Mouse (Mus musculus): ENCODE measurements around the gene Zfhx3.

Gene Zfhx3

GRCm38 (mm10) chr8:108698101-108698660, 755.7 kb downstream of the Zfhx3 start:
- no peak for DNase-seq (ENCODE audit: low spot score in 2 of 2)

DNA sequence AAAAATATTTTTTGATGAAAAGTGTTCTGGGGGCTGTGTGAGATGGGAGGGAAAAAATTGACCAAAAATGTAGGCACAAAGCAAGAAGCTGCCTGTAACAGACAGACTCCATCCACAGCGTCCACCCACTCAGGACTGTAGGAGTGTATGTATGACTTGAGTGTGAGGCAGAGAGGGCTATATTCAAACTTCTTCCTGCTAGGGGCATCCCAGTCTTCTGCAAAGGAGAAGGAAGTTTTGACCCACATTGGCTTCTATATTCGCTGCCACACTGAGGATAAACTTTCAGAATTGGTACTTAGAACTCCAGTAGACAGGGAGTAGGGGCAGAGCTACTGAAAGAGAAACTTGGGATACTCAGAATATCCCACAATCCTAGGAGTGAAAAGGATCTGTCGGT, 756.6 kb downstream of the Zfhx3 start:
- no peak for DNase-seq (ENCODE audit: low spot score in 2 of 2)

DNA sequence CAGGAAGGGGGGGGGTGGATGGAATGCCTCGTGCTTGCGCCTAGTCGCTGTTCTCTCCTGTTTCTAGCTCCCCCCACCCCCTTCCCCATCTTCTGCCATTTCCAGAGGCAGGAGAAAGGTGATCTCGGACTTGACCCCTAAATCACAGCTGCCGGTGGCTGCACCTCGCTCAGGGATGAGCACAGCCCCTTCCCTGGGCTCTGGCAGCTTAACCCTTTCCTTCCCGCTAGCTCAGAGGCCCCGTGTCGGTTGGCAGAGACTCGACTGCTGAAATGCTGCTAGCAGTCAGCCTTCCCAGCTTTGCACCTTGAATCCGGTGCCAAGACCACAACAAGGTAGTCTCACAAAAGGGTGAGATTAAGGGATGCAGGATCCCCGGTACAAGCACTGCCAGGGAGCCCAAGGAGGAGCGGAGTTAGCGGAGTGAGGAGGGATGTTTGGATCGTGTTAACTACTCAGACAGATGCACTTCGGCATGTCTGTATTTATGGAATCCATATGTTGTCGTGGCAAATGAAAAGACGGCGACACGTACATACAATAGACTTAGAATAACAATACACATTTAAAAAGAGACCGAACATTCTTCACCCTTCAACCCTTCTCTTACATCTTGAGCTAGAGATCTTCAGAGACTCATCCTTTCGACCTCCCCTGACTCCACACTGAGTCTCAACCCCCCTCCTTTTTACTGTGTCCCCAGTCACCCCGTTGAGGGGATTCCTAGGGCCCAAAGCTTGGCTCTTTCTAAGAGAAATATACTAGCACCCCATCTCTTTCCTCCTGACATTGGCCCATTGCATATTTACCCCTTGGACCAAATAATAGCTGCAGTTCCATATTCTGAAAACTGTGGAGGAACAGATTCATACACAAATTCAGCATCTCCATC, 757.3 kb downstream of the Zfhx3 start:
- no peak for DNase-seq (ENCODE audit: low spot score in 2 of 2)

GRCm38 (mm10) chr8:108701381-108702175, 759.1 kb downstream of the Zfhx3 start:
- DNase-seq (ENCODE audit: low spot score in 2 of 2): no peak

DNA sequence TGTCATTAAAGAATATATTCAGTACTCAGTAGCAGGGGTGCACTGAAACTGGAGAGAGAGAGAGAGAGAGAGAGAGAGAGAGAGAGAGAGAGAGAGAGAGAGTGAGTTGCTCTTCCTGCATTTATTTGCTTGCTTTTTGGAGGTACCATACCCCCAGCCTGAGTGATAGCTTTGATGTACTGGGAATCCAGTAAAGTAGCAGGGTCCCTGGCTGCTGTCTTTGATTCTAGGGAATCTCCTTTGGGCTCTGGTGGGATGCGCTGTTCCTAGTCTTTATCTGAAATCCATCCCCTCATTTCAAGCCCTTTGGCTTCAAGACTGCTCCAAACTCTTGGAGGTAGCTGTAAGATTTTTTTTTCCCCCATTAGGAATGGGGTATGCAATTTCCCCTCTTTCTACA, 759.8 kb downstream of the Zfhx3 start:
- no peak for DNase-seq (ENCODE audit: low spot score in 2 of 2)

GRCm38 (mm10) chr8:108705751-108706150, 763.3 kb downstream of the Zfhx3 start:
- DNase-seq (ENCODE audit: low spot score in 2 of 2): no peak

DNA sequence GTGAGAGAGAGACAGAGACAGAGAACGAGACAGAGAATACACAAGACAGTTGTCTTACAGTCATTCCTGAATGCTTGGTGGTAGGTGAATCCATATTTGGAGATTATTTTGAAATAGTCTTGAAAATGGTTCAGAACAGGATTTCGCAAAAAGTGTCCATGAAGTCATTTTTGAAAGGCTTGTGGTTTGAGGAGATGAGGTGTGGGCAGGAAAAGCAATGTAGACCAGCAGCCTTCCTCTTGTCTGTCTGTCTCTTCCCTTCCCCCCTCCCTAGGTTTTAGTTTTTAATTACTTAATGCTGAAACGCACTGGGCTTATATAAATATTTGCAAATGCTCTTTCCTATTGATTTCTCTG, 764.0 kb downstream of the Zfhx3 start:
- DNase-seq (ENCODE audit: low spot score in 2 of 2): no peak

DNA sequence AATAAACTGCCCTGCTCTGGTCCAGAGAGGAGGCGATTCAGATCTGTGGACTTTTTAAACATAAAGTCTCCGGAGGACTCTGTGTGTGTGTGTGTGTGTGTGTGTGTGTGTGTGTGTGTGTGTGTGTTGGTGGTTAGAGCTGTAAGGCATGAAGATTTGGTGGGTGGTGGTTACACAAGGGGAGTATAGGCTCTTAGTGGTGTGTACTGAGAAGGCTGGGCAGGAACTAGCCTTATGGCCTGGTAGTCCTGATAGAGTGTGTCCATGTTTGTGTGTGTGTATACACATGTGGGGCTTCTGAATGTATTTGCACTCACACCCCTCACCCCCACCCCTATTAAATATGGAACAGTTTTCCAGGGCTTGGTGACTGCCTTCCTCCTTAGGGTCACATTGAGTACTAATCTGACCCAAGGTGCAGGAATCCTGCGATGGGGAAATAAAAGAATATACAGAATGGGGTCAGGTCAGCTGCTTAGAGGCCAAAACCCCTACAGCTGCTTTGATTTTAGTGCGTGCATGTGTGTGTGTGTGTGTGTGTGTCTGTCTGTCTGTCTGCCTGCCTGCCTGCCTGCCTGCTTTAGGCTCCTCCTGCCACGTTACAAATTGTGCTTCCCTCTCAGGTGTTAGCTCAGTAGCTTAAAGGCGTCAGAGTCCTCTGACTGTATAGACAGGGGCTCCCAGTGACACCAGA, 764.6 kb downstream of the Zfhx3 start:
- no peak for DNase-seq (ENCODE audit: low spot score in 2 of 2)

- no peak for DNase-seq (ENCODE audit: low spot score in 2 of 2)
Measured at GRCm38 (mm10) chr8:108707576-108708281, 765.3 kb downstream of the Zfhx3 start.

DNA sequence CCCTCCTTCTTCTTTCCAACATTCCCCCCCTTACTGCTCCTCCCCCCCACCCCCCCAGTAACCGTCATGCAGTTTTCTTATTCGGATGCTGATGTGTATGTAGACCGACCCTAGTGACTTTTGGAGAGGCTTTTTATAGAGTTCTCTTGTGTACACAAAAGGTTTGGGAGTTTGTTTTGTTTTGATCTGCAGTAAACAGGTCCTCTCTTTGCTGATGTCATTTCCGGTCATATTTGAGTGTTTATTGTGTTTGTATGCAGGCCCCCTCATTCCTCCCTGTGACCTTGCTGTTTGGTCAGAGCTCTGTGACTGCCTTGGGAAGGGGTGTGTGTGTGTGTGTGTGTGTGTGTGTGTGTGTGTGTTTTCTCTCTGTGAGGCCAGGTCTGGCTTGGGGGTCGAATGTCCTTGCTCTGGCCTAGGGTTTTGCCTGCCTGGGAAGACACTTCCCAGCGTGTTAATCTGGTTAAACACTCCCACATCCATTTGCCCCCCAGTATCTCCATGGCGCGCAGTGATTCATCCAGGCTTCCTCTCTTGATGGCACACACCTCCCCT, 766.5 kb downstream of the Zfhx3 start:
- no peak for DNase-seq (ENCODE audit: low spot score in 2 of 2)

DNA sequence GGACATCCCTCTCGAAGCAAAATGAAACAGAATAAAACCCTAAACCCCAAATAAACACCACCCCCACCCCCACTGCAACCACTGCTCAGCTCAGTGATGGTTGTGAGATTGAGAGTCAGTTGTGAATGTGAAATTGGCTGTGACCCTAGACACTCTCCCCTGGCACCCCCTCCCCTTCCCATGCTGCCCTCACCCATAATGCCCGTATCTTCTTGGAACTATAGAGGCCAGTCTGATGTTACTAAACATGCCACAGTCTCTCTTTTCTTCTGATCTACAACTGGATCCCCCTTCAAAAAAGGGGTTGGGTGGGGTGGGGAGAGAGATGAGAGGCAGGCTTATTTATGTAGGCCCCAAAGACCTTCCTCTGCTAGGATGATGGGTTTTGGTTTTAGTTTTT, 767.0 kb downstream of the Zfhx3 start:
- DNase-seq (ENCODE audit: low spot score in 2 of 2): no peak

GRCm38 (mm10) chr8:108709928-108710606, 767.6 kb downstream of the Zfhx3 start:
- no peak for DNase-seq (ENCODE audit: low spot score in 2 of 2)

- no peak for DNase-seq (ENCODE audit: low spot score in 2 of 2)
Measured at GRCm38 (mm10) chr8:108710607-108711489, 768.4 kb downstream of the Zfhx3 start.

DNA sequence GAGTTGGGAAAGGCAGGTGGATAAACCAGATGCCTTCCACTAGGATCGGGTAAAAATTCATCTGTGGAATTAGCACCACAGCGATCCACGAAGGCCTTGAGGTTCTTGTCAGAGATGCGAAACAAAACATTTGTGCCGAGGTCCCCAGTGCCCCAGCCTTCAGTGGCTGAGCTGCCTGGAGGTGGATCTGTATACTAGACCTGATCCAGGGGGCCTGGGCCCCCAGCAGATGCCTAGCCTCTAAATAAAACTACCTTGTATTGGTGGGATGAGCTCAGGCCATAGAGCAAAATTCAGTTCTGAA, 769.0 kb downstream of the Zfhx3 start:
- DNase-seq (ENCODE audit: low spot score in 2 of 2): no peak

- no peak for DNase-seq (ENCODE audit: low spot score in 2 of 2)
Measured at GRCm38 (mm10) chr8:108712001-108712411, 769.6 kb downstream of the Zfhx3 start.

DNA sequence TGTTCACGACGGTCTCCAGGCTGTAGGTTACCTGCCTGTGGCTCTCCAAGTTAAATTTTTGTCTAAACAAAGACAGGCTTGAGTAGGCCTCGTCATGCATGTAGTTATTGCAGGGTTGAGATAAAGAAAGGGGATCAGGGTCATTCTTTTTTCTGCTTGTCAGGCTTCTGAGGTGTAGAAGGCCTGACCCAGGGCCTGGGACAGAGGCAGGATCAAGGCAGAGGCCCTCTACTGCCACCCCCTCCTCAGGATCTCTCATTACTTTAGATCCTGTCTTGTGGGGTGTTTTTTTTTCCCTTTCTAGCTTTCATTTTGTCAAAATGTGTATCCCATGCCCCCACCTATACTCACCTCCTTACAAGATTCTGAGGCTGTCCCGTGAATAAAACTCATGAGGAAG, 770.2 kb downstream of the Zfhx3 start:
- DNase-seq (ENCODE audit: low spot score in 2 of 2): no peak

- DNase-seq (ENCODE audit: low spot score in 2 of 2): no peak
Measured at GRCm38 (mm10) chr8:108713346-108714142, 771.1 kb downstream of the Zfhx3 start.

GRCm38 (mm10) chr8:108714143-108714635, 771.7 kb downstream of the Zfhx3 start:
- DNase-seq (ENCODE audit: low spot score in 2 of 2): no peak

All from natural killer cell, adult 2 months (primary cell).